Mouse (Mus musculus) testis, postnatal 10 days (tissue): Measurements from ENCODE around the gene Acss3.

Experiments
- DNase-seq: peaks from one replicate; pipeline ENCODE4 v3.0.0; 2021; ENCODE audit warnings: low spot score

Gene Acss3

GRCm38 (mm10) chr10:107011142-107011541 lies 112.3 kb downstream of the Acss3 start:
- no peak for DNase-seq

GRCm38 (mm10) chr10:106998052-106998625 lies 125.3 kb downstream of the Acss3 start:
- no peak for DNase-seq

- DNase-seq: no peak
Measured at GRCm38 (mm10) chr10:106989478-106989877, 134.0 kb downstream of the Acss3 start.

- no peak for DNase-seq
Measured at GRCm38 (mm10) chr10:106975193-106976141, 148.0 kb downstream of the Acss3 start.

- DNase-seq: no peak
Measured at GRCm38 (mm10) chr10:106959026-106959425, 164.4 kb downstream of the Acss3 start.

DNA sequence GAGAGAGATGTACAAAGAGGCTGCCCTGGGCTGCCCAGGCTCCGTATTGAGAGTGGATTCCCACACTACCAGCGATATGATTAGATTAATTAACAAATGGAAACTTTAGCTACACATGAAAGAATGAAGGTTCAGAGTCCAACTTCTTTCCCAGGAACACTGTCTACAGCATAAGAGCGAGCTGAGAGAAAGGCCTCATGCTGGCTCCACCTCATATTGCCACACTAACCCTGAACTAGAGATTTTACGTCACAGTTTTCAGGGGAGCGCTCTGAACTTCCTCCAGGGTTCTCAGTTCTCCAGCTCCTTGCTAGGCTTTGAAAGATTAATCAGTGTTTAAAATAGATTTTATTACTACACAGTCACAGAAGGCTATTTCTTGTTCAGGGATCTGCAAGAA lies 182.1 kb downstream of the Acss3 start:
- DNase-seq: no peak

GRCm38 (mm10) chr10:106939441-106939840 lies 184.0 kb downstream of the Acss3 start:
- no peak for DNase-seq

GRCm38 (mm10) chr10:106938851-106939250 lies 184.6 kb downstream of the Acss3 start:
- no peak for DNase-seq

DNA sequence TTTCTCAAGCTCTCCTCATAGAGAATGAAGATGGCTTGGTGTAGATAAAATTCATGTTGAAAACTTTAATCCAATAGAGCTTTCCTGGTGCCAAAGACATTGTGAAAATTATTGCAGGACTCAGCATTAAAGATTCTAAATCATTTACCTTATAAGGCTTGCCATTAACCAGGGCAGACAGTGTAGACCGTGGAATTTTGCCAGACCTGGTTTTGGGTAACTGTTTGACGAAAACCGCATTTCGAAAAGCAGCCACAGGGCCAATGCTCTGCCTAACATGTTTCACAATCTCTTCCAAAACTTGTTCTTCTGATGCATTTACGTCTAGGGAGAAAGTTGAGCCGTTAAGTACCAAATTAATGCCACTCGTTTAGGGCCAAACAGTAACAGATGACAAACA lies 186.5 kb downstream of the Acss3 start:
- no peak for DNase-seq

DNA sequence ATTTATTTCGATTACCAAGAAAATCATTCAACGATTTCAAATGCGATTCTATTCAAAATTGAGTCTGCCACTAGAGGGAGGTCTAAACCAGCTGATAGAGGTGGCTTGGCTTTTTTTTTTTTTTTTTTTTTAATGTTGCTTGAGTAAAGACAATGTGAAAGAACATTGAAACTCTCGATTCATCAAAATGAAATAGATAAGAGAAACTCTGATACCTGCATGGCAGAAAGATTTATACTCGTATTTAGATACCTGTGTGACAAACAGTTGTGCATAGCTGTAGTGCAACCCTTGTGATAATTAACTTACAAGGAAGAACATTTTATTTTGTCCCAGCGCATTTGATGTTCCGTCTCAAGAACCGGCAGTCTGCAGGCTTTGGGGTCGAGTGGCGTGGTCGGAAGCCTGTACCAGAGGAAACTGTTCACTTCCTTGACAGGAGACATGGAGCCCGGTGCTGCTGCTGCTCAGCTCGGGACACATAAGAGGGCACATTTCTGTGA lies 190.8 kb downstream of the Acss3 start:
- DNase-seq: no peak

DNA sequence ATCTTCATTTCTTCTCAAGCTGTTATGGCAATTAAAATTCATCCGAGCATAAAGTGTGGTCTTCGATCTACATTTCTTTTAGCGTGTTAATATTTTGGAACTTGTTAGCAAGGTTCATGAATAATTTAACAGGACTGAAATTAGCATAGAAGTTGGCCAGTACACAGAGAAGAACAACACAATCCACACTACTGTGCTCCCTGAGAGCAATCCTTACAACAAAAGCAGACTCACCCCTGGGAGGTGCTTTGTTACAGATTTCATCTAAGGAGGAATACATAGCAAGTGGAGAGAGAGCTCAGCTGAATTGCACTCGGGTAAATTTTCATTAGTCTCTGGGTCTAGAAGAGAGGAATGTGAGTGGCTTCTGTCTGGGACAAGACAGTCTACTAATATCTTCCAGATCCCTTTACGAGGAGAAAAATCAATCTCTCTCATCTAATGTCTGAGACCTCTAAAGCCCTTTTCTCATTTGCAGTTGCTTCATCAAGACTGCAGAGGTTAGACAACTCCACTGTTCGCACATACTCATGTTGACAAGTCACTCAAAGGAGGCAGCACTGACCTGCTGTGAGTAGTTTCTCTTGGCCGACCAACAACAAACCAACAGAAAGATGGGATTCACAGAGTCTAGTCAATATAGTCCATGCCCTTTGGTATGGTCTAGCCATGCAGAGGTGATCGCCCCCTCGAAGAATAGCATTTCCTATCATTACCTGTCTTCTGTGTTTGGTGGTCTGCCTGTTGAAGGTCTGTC lies 194.7 kb downstream of the Acss3 start:
- DNase-seq: no peak

- DNase-seq: no peak
Measured at GRCm38 (mm10) chr10:106924798-106925197, 198.7 kb downstream of the Acss3 start.

- DNase-seq: no peak
Measured at GRCm38 (mm10) chr10:106924334-106924733, 199.1 kb downstream of the Acss3 start.

DNA sequence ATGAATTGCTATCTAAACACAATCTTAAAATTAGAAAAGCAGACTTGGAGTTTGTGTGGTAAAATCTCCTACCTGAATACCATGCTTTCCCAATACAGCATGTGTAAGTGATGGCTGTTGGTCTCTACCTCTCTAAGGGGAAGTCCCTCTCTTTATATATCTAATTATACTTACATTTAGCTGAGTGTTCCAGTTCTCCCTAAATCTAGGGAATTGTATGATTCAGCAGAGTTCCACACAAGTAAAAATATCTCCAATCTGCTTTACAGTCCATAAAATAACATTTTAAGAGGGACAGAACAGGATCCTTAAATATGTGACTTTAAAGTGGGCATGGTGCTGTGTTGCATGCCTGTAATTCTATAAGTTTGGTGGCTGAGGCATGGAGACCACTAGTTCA lies 208.6 kb downstream of the Acss3 start:
- DNase-seq: no peak

DNA sequence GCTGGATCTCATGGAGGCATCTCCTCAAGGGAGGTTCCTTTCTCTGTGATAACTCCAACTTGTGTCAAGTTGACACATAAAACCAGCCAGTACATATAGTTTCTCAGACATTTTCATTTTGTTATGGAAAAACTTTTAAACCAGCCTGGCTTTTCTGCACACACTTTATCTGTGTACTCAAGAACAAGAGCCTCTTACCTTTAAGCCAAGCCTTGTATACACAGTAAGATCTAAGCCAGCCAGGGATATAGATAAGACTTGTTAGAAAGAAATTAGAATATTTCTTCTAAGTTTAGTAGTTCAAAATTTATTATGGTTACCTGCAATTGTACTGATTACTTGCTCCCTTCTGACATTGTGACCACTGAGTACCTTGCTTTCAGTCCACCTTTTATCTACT lies 209.2 kb downstream of the Acss3 start:
- DNase-seq: no peak

GRCm38 (mm10) chr10:106913032-106913431 lies 210.4 kb downstream of the Acss3 start:
- DNase-seq: no peak

GRCm38 (mm10) chr10:106910108-106910507 lies 213.4 kb downstream of the Acss3 start:
- DNase-seq: no peak

DNA sequence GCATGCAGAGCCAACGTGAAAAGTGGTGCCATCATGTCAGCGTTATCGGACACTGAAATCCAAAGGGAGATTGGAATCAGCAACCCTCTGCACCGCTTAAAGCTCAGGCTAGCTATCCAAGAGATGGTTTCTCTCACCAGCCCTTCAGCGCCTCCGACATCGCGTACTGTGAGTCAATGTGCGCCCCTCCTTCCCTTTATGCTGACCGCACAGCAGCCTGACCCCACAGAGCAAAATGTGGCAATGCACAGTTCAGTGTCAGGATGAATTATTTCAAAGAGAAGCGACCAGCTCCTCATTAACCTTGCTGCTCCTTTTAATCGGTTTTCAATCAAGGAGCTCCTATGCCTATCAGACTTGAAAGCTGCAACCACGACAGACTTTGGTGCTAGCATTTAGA lies 227.1 kb downstream of the Acss3 start:
- no peak for DNase-seq
